Mouse (Mus musculus): ENCODE results near the gene Pqlc3.

DNA sequence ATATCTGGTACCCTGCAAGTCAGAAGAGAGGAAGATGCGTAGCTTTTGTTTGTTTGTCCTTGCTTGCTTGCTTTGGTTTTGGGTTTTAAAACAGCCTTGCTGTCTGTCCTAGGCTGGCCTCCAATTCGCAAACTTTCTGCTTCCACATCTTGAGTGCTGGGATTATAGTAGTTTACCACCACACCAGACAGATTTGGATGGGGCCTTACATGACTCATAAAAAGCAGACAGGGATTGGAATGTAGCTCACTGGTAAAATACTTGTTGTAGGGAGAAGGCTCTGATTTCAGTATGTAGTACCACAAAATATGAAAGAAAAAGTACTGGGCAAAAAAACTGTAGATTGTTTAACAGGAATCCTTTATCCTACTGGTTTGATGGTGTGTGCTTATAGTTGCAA is 33.4 kb downstream of the Pqlc3 start:
- TF ChIP-seq POLR2A (IDR thresholded peaks at IDR 0.05; ENCODE audit: insufficient read depth, low read length) (no peak), EP300 (IDR thresholded peaks at IDR 0.05; ENCODE audit: insufficient read depth, low read depth, low read length) (no peak), CTCF (IDR thresholded peaks at IDR 0.05; ENCODE audit: low read depth, low read length) (no peak)
